Mouse (Mus musculus): Measurements from ENCODE around the gene Iqcn.

Iqcn gene

DNA sequence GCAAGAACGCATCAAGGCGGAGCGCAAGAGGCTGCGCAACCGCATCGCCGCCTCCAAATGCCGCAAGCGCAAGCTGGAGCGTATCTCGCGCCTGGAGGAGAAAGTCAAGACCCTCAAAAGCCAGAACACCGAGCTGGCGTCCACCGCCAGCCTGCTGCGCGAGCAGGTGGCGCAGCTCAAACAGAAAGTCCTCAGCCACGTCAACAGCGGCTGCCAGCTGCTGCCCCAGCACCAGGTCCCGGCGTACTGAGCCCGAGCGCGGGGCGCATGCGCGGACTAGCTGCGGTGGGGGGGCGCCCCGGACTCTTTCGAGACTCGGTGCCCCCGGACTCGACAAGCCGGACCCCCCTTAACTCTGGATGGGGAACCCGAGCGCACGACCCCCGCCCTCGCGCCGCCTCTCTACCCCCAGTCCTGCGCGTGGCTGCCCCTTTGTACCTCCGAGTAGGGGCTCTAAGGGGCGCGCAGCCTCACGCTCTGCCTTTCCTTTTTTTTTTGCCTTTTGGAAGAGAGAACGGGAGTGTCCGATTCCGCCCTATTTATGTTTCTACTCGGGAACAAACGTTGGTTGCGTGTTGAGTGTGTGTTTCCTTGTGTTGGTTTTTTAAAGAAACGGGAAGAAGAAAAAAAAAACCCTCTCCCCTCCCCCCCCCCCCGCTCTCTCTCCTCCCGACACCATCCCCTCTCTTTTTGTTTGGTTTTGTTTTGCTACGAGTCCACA is 3.3 kb upstream of the Iqcn start:
- peak; percentile 86 for DNase-seq (ENCODE audit: low spot score)

GRCm38 (mm10) chr8:70700555-70700922 is 2.7 kb upstream of the Iqcn start:
- peak; percentile 95 for DNase-seq (ENCODE audit: low spot score)

GRCm38 (mm10) chr8:70701048-70701981 is 1.9 kb upstream of the Iqcn start:
- peak; percentile 78 for DNase-seq (ENCODE audit: low spot score)

DNA sequence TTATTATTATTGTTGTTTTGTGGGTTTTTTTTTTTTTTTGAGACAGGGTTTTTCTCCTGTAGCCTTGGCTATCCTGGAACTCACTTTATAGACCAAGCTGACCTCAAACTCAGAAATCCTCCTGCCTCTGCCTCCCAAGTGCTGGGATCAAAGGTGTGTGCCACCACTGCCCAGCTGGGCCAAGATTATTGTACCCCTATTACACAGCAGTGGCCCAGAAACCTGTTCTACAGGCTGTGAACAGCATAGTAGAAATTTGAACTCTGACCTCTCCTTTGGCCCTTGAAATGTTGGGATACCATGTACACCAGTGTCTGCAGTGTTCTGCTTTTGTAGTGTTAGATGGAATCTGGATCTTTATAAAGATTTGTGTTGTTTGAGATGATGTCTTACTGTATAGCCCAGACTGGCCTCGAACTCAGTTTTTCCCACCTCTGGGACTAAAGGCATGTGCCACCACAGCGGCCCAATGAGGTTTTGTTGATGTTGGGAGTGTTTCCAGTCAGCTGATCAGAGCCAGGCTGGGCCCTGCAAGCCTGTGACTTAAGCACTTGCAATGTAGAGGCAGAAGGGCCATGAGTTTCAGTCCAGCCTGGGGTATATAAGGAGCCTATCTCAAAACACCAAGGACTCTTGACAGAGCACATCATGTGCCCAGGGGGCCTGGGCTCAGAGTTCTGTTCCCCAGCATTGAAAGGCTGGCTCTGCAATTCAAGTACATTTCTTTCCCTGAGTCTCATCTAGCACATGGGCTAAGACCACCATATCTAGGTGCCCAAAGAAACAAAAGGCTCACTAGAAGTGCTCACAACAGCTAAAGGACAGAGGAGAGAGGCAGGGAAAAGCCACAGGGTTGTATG is 1.0 kb upstream of the Iqcn start:
- DNase-seq (ENCODE audit: low spot score), result peak; percentile 74

DNA sequence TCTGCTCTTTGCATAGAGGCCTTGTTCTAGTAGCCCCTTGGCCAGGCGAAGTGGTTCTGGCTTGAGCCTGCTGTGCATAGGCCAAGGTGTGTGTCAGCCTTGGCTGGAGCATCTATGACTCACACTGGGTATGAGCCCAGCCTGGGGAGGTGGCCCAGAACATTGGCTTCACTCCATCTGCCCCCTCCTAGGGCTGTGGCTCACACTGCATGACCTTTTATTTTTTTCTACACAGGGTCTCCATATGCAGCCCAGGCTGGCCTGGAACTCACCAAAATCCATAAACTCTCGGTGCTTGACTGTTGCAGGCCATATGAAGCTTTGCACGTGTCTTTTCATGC is 445 bp upstream of the Iqcn start:
- peak; percentile 87 for DNase-seq (ENCODE audit: low spot score)

GRCm38 (mm10) chr8:70708281-70708680 is 5.0 kb downstream of the Iqcn start:
- no peak for DNase-seq (ENCODE audit: low spot score)

- DNase-seq (ENCODE audit: low spot score), result no peak
These were observed 6.5 kb downstream of the Iqcn start for GRCm38 (mm10) chr8:70709794-70710193.

DNA sequence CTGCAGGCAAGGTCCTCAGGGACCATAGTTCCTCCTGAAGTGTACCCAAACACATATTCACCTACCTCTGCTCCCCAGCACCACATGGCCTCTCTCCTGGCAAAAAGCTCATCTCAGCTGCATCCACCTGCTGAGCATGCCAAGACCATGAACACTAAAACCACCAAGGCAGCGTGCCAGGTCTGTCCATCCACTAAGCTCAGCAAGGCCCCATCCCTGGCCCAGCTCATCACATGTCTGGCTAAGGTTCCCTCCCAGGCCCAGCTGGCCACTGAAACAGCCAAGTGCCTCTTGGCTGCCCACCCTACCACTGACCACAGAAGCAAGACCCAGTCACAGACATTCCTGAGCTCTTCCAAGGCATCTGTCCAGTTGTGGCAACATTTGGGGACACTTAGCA is 7.0 kb downstream of the Iqcn start:
- peak; percentile 56 for DNase-seq (ENCODE audit: low spot score)

DNA sequence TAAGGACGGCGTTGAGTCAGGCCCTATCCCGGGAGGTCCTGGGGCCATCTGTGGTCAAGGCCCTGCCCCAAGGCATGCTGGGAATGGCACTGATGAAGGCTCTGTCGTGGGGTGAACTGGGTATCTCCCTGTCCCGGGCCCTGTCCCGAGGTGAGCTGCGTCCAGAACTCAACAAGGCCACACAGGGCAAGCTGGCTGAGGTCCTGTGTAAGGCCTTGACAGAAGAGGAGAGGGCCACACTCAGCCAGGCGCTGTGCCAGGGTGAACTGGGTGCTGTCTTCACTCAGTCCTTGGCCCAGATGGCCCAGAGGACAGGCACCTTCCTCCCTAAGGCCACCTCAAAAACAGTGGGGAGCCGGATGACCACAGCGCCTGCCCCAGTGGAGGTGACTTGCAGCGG is 7.8 kb downstream of the Iqcn start:
- no peak for DNase-seq (ENCODE audit: low spot score)

DNA sequence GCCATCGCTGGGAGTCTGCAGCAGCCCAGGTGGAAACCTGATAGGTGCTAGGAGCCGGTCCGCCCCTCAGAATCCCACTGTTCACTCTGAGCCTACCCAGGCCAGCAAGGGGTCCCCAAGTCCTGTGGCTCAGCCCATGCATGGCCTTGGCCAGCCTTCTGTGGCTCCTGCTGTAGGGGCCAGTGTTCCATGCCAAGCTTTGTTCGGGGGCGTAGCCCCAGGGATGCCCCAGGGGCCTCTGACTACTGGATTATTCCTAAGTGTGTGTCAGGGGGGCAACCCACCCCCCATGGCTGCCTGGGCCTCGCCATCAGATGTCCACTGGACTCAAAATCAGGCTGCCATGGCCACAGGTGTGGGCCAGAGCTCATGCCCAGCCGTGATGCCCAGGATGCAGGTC is 10.7 kb downstream of the Iqcn start:
- no peak for DNase-seq (ENCODE audit: low spot score)

DNA sequence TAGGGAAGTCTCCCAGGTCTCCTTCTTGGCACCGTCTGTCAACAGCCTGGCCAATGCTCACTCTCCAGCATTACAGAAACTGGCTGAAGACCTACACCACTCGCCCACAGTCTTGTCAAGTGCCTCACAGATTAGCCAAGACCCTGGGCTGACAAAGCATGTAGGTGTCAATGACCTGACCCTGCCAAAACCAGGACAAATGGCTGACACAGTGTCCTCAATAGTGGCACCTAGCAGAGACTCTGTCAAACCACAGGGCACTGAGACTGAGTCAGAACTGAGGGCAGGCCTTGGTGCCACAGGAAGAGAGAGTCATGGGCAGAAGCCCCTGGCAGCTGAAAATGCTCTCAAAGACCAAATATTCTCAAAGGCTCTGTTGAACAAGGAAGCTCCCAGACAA is 11.8 kb downstream of the Iqcn start:
- DNase-seq (ENCODE audit: low spot score), result no peak

GRCm38 (mm10) chr8:70716521-70717400 is 13.5 kb downstream of the Iqcn start:
- no peak for DNase-seq (ENCODE audit: low spot score)

GRCm38 (mm10) chr8:70718297-70718696 is 15.0 kb downstream of the Iqcn start, which contains the start of gene Gm3336:
TSS of gene Gm3336 (plus strand) at chr8:70718543.
- peak; percentile 69 for DNase-seq (ENCODE audit: low spot score)

DNA sequence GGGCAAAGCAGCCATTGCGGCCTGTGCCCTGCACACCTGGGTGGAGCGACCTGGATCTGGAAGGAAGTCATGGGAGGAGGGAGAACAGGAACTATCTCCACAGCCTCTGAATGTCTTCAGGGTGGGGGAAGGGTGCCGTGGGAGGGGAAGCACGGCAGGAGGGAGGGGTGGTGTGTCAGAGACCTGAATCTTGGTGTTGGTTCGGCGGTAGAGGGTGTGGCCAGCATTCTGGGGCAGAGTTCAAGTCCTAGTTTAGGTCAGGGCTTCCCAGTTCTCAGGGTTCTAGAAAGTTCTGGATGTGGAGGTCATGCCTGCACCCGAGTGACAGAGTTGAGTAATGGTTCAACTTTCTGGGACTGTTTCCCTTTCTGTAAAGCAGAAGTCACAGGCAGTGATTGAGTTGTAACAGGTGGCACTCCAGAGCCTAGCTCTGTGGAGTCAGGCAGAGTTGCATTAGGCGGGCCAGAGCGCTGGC is 16.6 kb downstream of the Iqcn start:
- DNase-seq (ENCODE audit: low spot score), result no peak

DNA sequence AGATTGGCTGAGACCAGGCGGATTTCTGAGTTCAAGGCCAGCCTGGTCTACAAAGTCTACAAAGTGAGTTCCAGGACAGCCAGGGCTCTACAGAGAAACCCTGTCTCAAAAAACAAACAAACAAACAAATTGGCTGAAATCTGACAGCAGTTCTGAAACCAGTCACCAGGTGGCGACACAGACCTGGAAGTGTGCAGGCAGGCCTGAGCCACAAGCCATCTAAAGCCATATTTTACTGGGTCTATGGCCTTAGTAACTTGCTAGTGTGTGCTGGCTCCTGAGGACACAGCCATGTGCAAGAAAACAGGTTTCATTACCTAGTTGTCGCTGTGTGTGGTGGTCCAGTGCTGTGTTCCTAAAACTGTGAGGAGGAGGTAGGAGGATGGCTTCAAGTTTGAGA is 17.5 kb downstream of the Iqcn start:
- peak; percentile 87 for DNase-seq (ENCODE audit: low spot score)

DNA sequence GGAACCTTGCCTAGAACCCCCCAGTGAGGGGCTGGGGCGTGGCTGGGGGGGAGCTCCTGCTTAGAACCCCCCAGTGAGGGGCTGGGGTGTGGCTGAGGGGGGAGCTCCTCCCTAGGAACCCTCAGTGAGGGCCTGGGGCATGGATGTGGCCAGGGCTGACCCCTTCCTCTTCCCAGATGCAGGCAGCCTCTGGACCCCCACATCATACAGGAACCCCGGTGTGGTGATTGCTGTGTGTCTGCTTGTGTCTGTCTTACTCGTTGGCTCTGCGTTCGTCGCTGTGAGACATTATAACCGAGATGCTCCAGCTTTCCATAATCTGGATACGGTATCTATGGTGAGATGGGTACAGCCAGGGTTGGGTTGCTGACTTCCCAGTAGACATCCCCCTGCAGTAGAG is 18.3 kb downstream of the Iqcn start:
- DNase-seq (ENCODE audit: low spot score), result no peak

DNA sequence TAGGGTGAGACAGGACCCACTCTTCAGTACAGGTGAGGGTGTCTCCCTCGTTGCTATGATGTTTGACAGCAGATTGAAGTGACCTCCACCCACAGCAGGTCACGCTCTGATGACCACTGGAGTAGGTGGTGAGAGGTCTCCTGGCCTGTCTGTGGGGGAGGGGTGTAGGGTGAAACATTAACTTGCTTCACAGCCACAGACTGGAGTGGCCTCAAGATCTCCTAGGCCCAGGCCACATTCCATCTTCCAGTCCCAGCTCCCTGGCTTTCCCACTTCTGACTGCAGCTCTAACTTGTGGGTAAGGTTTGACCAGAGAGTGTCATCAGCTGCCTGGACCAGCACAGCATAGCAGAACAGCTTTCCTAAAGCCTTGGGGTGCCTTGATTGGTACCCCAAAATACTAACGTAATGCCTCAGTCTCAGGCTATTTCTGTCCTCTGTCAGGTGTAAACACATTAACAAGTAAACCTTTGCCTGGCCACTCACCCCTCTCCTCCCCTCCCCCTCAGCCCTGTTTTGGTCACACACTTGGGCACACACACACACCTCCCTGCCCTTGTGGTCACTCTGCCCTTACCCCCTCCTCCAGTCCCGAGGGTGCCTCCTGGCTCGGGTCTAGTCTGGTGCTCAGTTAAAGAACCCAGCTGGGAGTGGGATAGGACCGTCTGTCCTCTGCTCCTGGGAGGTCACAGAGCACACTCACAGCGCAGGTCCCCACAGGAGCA is 20.4 kb downstream of the Iqcn start, which contains the start of gene Pde4c:
Pde4c (plus strand) TSS at position 235 of the 725 bp plus-strand sequence.
- DNase-seq (ENCODE audit: low spot score), result no peak

DNA sequence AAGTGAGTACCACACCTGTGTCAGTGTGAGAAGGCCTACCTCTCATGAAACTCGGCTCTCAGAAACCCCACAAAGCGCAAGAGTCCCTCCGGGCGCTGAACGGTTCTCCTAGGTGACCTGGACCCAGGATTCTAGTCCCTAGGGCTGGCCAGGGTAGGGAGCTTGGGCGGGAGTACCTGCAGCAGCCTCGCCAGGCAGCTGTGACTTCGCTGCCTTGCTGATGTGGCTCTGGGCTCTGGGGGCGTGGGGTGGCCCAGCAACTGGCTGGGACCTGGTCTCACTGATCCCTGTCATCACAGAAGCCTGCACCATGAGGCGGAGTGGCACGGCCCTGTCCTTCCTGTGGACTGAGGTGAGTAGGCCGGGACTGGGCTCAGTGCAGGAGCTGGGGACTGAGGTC is 21.0 kb downstream of the Iqcn start:
- no peak for DNase-seq (ENCODE audit: low spot score)

DNA sequence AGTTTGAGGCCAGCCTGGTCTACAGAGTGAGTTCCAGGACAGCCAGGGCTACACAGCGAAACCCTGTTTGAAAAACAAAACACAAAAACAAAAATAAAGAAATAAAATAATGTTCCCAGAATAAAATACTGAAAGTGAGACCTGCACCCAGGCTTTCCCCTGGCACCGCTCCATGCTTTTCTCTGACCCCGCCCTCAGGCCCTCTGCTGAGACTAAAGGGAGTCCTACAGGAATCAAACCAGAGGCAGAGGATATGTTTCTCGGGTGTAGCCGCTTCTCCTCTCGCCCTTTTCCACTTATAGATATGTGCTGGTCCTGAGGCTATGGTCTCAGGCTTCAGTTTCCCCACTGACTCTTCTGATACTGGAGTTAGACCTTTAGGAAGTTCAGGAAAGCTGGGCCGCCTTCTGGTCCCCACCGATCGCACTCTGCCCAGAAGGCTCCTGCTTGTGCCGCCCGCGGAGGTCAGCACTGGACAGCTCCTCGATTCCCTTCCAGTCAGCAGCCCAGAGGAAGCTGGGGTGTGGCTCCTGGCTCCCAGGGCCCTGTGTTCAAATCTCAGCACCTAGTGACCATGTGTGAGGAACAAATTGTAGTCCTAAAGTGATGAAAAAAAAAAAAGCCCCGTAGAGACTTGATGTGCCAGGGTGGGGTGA is 22.7 kb downstream of the Iqcn start:
- DNase-seq (ENCODE audit: low spot score), result no peak

- DNase-seq (ENCODE audit: low spot score), result no peak
These were observed 23.5 kb downstream of the Iqcn start for GRCm38 (mm10) chr8:70726721-70727120.

Measured in MN1 (cell line).